Mouse (Mus musculus) spleen, adult 18-20 months (tissue): Measurements from ENCODE around the gene Tmem217.
A peak's percentile ranks its signal among the peaks of the same experiment; 100 is the strongest.
"Not testable (repeated sequence)": the region's sequence is repeated elsewhere in the genome, so short reads cannot be mapped to it uniquely, and the experiment has no call there.

Experiments used
- DNase-seq, 2 experiments: peaks; one replicate each; pipeline ENCODE4 v3.0.0; 2022; ENCODE audit warnings: mixed read lengths in 2 of 2

Tmem217 gene

GRCm38 (mm10) chr17:29500802-29501469 lies 51.2 kb downstream of the Tmem217 start:
- no peak for DNase-seq

GRCm38 (mm10) chr17:29500243-29500740 lies 51.9 kb downstream of the Tmem217 start:
- DNase-seq: no peak

- DNase-seq: no peak
Measured at GRCm38 (mm10) chr17:29499511-29499910, 52.7 kb downstream of the Tmem217 start.

- DNase-seq: not testable (repeated sequence)
Measured at GRCm38 (mm10) chr17:29498952-29499351, 53.2 kb downstream of the Tmem217 start.

- DNase-seq: peak in 1 of 2 experiments; percentile 35
Measured at GRCm38 (mm10) chr17:29498028-29498427, 54.2 kb downstream of the Tmem217 start.

- not testable (repeated sequence) for DNase-seq
Measured at GRCm38 (mm10) chr17:29497481-29497880, 54.7 kb downstream of the Tmem217 start.

- DNase-seq: no peak
Measured at GRCm38 (mm10) chr17:29497071-29497354, 55.2 kb downstream of the Tmem217 start.

- DNase-seq: no peak
Measured at GRCm38 (mm10) chr17:29496211-29497070, 55.7 kb downstream of the Tmem217 start.

GRCm38 (mm10) chr17:29494732-29495076 lies 57.5 kb downstream of the Tmem217 start:
- peak in 1 of 2 experiments; percentile 29 for DNase-seq

- DNase-seq: peak; percentile 25 to 27
Measured at GRCm38 (mm10) chr17:29494062-29494731, 58.0 kb downstream of the Tmem217 start.

- no peak for DNase-seq
Measured at GRCm38 (mm10) chr17:29493461-29493980, 58.7 kb downstream of the Tmem217 start.

- peak; percentile 54 to 68 for DNase-seq
Measured at GRCm38 (mm10) chr17:29492269-29493191, 59.7 kb downstream of the Tmem217 start.

- DNase-seq: peak; percentile 39 to 55
Measured at GRCm38 (mm10) chr17:29491591-29492268, 60.5 kb downstream of the Tmem217 start.

- no peak for DNase-seq
Measured at GRCm38 (mm10) chr17:29490713-29491581, 61.2 kb downstream of the Tmem217 start, which contains the start of gene Pim1. TSS of gene Pim1 (plus strand) at chr17:29490753.

- peak; percentile 97 to 98 for DNase-seq
Measured at GRCm38 (mm10) chr17:29489971-29490712, 62.0 kb downstream of the Tmem217 start.

GRCm38 (mm10) chr17:29488978-29489970 lies 62.9 kb downstream of the Tmem217 start:
- DNase-seq: peak in 1 of 2 experiments; percentile 21

GRCm38 (mm10) chr17:29488257-29488977 lies 63.8 kb downstream of the Tmem217 start:
- no peak for DNase-seq
